Mouse (Mus musculus) forebrain, embryonic 15.5 days (tissue): ENCODE data around the gene 4931406P16Rik. TPM values are rescaled to one million over a fixed set of nuclear protein-coding genes. Genes with fewer than 3 reads are reported as not detected.
"Not testable (repeated sequence)": the region's sequence is repeated elsewhere in the genome, so short reads cannot be mapped to it uniquely, and the experiment has no call there.

Experiments used
- ATAC-seq: fragments of 200-750 bp; cut with Nextera tagmentation; replicated peaks from 2 replicates; pipeline ENCODE4 v1.8.0; 2017; ENCODE audit warnings: mild to moderate bottlenecking, moderate TSS enrichment, moderate library complexity
- H3K27ac ChIP-seq: fragments of 300-500 bp; sonication (generic); replicated peaks from 2 replicates; pipeline ENCODE4 v1.5.1; 2015; ENCODE audit warnings: mild to moderate bottlenecking, inconsistent platforms
- H3K27me3 ChIP-seq: fragments of 300-500 bp; sonication (generic); 2 replicates; pipeline ENCODE4 v1.6.1; 2015; ENCODE audit warnings: inconsistent platforms
- H3K36me3 ChIP-seq: fragments of 300-500 bp; sonication (generic); 2 replicates; pipeline ENCODE4 v1.6.1; 2015; ENCODE audit warnings: mild to moderate bottlenecking, inconsistent platforms
- H3K4me1 ChIP-seq: fragments of 300-500 bp; sonication (generic); 2 replicates; pipeline ENCODE4 v1.6.1; 2015; ENCODE audit warnings: inconsistent platforms
- H3K4me2 ChIP-seq: fragments of 300-500 bp; sonication (generic); replicated peaks from 2 replicates; pipeline ENCODE4 v1.6.1; 2015; ENCODE audit warnings: mild to moderate bottlenecking, inconsistent platforms
- H3K4me3 ChIP-seq: fragments of 300-500 bp; sonication (generic); 2 replicates; pipeline ENCODE4 v1.5.1; 2015; ENCODE audit warnings: mild to moderate bottlenecking, inconsistent platforms
- H3K9ac ChIP-seq: fragments of 300-500 bp; sonication (generic); replicated peaks from 2 replicates; pipeline ENCODE4 v1.6.1; 2015; ENCODE audit warnings: mild to moderate bottlenecking, inconsistent platforms
- H3K9me3 ChIP-seq: fragments of 300-500 bp; sonication (generic); 2 replicates; pipeline ENCODE4 v1.6.1; 2016; ENCODE audit warnings: inconsistent platforms
- WGBS: fragments of 180-500 bp; shearing (Covaris S2); methylation state at CpG from one replicate; pipeline ENCODE4 v1.1.7; 2015; ENCODE audit warnings: mixed read lengths; 5-methylcytosine and 5-hydroxymethylcytosine counted together
- polyA plus RNA-seq: library from polyadenylated mRNA; unstranded; fragments of >200 nt; fragmentation: Nextera tagmentation; extraction: Ambion mirVana; gene quantifications from 2 replicates; pipeline ENCODE4 v1.2.1, GENCODE M21; 2015

The 4931406P16Rik gene
- polyA plus RNA-seq, 1 experiment from 2014 or later = 25.4 TPM

GRCm38 (mm10) chr7:34336545-34336944 is 23.2 kb upstream of the 4931406P16Rik start:
- H3K27me3 ChIP-seq, H3K9me3 ChIP-seq, H3K4me1 ChIP-seq, H3K4me2 ChIP-seq, ATAC-seq, H3K27ac ChIP-seq, H3K4me3 ChIP-seq, H3K36me3 ChIP-seq, H3K9ac ChIP-seq: not testable (repeated sequence)
- WGBS = 93% methylated on average over 1 of the region's 1 CpGs

DNA sequence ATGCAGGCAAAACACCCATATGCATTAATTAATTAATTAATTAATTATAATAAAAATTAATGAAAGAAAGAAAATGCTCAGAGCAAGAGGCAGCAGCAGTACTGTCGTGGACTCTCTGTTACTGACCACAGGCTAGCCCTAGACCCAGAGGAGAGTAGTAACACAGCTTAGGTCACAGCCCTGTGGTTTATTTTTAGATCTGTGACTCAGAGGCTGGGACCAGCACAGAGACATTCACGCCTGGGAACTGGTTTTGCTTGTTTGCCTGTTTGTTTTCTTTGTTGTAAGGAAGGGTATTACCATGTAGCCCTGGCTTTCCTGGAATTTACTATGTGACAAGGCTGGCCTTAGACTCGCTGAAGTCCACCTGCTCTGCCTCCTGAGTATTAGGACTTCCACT is 14.1 kb upstream of the 4931406P16Rik start:
- H3K36me3 ChIP-seq = no peaks in the 10 kb centered on the region
- no peaks in the 10 kb centered on the region for H3K27me3 ChIP-seq
- 69% methylated on average over 3 of the region's 3 CpGs for WGBS
- H3K27ac ChIP-seq = no peak overlapping the region
- no peak for ATAC-seq
- H3K4me3 ChIP-seq = no peak overlapping the region
- no peaks in the 10 kb centered on the region for H3K9me3 ChIP-seq
- no peaks in the 10 kb centered on the region for H3K4me1 ChIP-seq
- no peak overlapping the region for H3K4me2 ChIP-seq
- no peak overlapping the region for H3K9ac ChIP-seq

GRCm38 (mm10) chr7:34324857-34325256 is 11.5 kb upstream of the 4931406P16Rik start:
- 93% methylated on average over 1 of the region's 1 CpGs for WGBS
- H3K4me2 ChIP-seq = no peak overlapping the region
- H3K27me3 ChIP-seq = no peaks in the 10 kb centered on the region
- no peak for ATAC-seq
- no peak overlapping the region for H3K9ac ChIP-seq
- no peak overlapping the region for H3K4me3 ChIP-seq
- H3K36me3 ChIP-seq = no peaks in the 10 kb centered on the region
- no peaks in the 10 kb centered on the region for H3K4me1 ChIP-seq
- no peaks in the 10 kb centered on the region for H3K9me3 ChIP-seq
- no peak overlapping the region for H3K27ac ChIP-seq

DNA sequence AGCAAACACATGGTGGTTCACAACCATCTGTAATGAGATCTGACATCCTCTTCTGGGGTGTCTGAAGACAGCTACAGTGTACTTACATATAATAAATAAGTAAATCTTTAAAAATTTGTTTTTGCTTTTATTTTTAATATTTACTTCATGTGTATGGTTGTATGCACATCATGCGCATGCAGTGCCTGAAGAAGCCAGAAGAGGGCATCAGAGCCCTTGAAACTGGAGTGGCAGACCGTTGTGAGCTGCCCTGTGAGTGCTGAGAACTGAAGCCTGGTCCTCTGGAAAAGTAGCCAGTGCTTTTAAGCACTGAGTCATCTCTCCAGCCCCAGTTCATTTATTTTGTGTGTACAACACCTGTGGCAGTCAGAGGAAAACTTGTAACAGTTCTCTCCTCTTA is 10.7 kb upstream of the 4931406P16Rik start:
- H3K4me1 ChIP-seq = no peaks in the 10 kb centered on the region
- 84% methylated on average over 2 of the region's 2 CpGs for WGBS
- no peak overlapping the region for H3K9ac ChIP-seq
- no peak overlapping the region for H3K27ac ChIP-seq
- H3K27me3 ChIP-seq = no peaks in the 10 kb centered on the region
- no peak overlapping the region for H3K4me2 ChIP-seq
- no peak for ATAC-seq
- no peak overlapping the region for H3K4me3 ChIP-seq
- no peaks in the 10 kb centered on the region for H3K36me3 ChIP-seq
- H3K9me3 ChIP-seq = no peaks in the 10 kb centered on the region

- Histone ChIP-seq H3K4me1 (no peaks in the 10 kb centered on the region), H3K4me2 (no peak overlapping the region), H3K4me3 (no peak overlapping the region), H3K27me3 (no peaks in the 10 kb centered on the region), H3K9ac (no peak overlapping the region), H3K27ac (no peak overlapping the region), H3K9me3 (no peaks in the 10 kb centered on the region), H3K36me3 (no peaks in the 10 kb centered on the region)
- 75% methylated on average over 8 of the region's 8 CpGs for WGBS
- ATAC-seq = no peak
Observed at GRCm38 (mm10) chr7:34323351-34323750, 10.0 kb upstream of the 4931406P16Rik start.

- WGBS = 89% methylated on average over 4 of the region's 4 CpGs
- H3K9ac ChIP-seq = no peak overlapping the region
- ATAC-seq = no peak
- no peak overlapping the region for H3K4me2 ChIP-seq
- H3K4me3 ChIP-seq = no peak overlapping the region
- no peak overlapping the region for H3K27ac ChIP-seq
- H3K36me3 ChIP-seq = no peaks in the 10 kb centered on the region
- H3K27me3 ChIP-seq = no peaks in the 10 kb centered on the region
- no peaks in the 10 kb centered on the region for H3K4me1 ChIP-seq
- no peaks in the 10 kb centered on the region for H3K9me3 ChIP-seq
Observed at GRCm38 (mm10) chr7:34321958-34322357, 8.6 kb upstream of the 4931406P16Rik start.

GRCm38 (mm10) chr7:34321119-34321518 is 7.8 kb upstream of the 4931406P16Rik start:
- 87% methylated on average over 5 of the region's 5 CpGs for WGBS

DNA sequence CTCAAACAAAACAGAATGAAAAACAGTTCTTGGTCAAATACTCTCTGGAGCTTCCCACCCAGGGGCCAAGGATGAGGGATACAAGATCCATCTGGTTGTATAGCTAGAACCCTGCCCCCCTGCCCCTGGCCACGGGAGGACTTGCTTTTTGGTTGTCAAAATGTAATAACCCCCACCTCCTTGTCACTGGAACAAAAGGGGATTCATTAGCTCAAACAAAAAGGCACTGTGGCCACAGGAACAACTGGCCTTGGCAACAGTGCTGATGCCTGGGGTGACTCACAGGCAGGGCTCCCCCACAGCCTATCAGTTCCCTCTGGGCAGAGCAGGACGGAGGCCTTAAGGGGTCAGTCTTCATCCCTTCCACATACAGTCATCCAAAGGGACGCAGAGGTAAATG is 6.6 kb upstream of the 4931406P16Rik start:
- 10% methylated on average over 3 of the region's 3 CpGs for WGBS
- Histone ChIP-seq H3K27me3 (no peaks in the 10 kb centered on the region), H3K27ac (no peak overlapping the region), H3K36me3 (no peaks in the 10 kb centered on the region), H3K4me2 (no peak overlapping the region), H3K4me1 (no peaks in the 10 kb centered on the region), H3K9ac (no peak overlapping the region), H3K9me3 (no peaks in the 10 kb centered on the region), H3K4me3 (no peak overlapping the region)
- no peak for ATAC-seq

More at GRCm38 (mm10) chr7:34321119-34321518, 7.8 kb upstream of the 4931406P16Rik start:
- H3K36me3 ChIP-seq = no peaks in the 10 kb centered on the region
- H3K4me2 ChIP-seq = no peak overlapping the region
- H3K27me3 ChIP-seq = no peaks in the 10 kb centered on the region
- no peaks in the 10 kb centered on the region for H3K9me3 ChIP-seq
- no peak overlapping the region for H3K27ac ChIP-seq
- no peaks in the 10 kb centered on the region for H3K4me1 ChIP-seq
- H3K9ac ChIP-seq = no peak overlapping the region
- H3K4me3 ChIP-seq = no peak overlapping the region
- ATAC-seq = no peak

DNA sequence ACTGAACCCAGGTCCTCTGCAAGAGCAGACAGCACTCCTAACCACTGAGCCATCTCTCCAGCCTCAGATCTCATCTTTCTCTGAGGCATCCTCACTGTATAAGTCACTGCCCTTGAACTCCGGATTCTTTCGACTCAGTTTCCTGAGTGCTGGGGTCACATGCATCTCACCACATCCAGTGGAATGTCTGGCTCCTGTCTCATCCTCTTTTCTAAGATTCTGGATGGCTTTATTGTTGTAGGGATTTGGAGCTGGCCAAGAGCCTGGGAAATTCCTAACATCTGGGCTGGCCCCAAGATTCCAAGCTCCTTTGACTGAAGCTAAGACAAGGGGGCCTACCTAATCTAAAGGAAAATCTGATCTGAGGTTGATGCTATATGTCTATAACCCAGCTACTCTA is 5.8 kb upstream of the 4931406P16Rik start:
- H3K4me2 ChIP-seq = no peak overlapping the region
- H3K4me1 ChIP-seq = no peaks in the 10 kb centered on the region
- no peak overlapping the region for H3K27ac ChIP-seq
- H3K9me3 ChIP-seq = no peaks in the 10 kb centered on the region
- no peak overlapping the region for H3K4me3 ChIP-seq
- no peaks in the 10 kb centered on the region for H3K27me3 ChIP-seq
- ATAC-seq = no peak
- WGBS = 96% methylated on average over 2 of the region's 2 CpGs
- no peaks in the 10 kb centered on the region for H3K36me3 ChIP-seq
- no peak overlapping the region for H3K9ac ChIP-seq

GRCm38 (mm10) chr7:34317901-34318476 is 4.6 kb upstream of the 4931406P16Rik start:
- H3K27me3 ChIP-seq = no peaks in the 10 kb centered on the region
- 74% methylated on average over 7 of the region's 7 CpGs for WGBS
- no peaks in the 10 kb centered on the region for H3K4me1 ChIP-seq

DNA sequence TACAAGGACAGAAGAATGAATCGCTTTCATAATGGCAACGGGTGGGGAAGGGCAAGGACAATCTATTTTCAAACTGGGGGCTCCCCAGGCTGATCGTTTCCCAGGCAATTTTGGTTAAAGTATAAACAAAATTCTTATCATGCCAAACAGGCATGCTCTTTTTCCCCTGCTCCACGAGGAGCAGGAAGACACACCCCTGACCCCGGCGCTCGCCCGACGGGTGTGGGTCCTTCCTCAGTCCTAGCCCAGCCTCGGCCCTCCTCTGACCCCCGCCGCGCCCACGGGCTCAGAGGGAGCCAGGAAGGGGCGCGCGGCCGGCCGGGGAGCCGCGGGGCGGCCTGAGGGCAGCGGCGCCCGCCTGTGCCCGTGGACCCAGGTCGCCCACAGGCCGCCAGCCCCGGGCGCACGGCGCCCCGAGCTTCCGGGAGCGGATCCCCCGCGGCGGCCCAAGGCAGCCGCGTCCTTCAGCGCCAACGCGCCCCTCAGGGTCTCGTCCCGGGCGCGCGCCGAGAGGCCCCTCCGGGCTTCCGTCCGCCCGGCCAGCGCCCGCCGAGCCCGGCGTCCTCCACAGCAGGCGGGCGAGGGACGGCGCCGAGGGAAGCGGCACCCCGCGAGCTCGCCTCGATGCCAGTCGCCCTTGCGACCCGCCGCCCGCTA is 437 bp downstream of the 4931406P16Rik start:
- H3K4me3 ChIP-seq = peak overlapping the region; percentile 81
- peaks cover 15% of the 10 kb centered on the region; the same call in 1 of the 2 replicates for H3K4me1 ChIP-seq
- H3K9me3 ChIP-seq = no peaks in the 10 kb centered on the region
- 0% methylated on average over 61 of the region's 73 CpGs for WGBS
- H3K27ac ChIP-seq = peak overlapping the region; percentile 93
- H3K9ac ChIP-seq = peak overlapping the region; percentile 85
- H3K27me3 ChIP-seq = no peaks in the 10 kb centered on the region
- ATAC-seq = peak; percentile 88
- H3K4me2 ChIP-seq = peak overlapping the region; percentile 78
- no peaks in the 10 kb centered on the region for H3K36me3 ChIP-seq

More at GRCm38 (mm10) chr7:34317901-34318476, 4.6 kb upstream of the 4931406P16Rik start:
- no peak overlapping the region for H3K4me2 ChIP-seq
- ATAC-seq = no peak
- H3K4me3 ChIP-seq = no peak overlapping the region
- H3K27ac ChIP-seq = no peak overlapping the region
- no peaks in the 10 kb centered on the region for H3K36me3 ChIP-seq
- H3K9ac ChIP-seq = no peak overlapping the region
- H3K9me3 ChIP-seq = no peaks in the 10 kb centered on the region

DNA sequence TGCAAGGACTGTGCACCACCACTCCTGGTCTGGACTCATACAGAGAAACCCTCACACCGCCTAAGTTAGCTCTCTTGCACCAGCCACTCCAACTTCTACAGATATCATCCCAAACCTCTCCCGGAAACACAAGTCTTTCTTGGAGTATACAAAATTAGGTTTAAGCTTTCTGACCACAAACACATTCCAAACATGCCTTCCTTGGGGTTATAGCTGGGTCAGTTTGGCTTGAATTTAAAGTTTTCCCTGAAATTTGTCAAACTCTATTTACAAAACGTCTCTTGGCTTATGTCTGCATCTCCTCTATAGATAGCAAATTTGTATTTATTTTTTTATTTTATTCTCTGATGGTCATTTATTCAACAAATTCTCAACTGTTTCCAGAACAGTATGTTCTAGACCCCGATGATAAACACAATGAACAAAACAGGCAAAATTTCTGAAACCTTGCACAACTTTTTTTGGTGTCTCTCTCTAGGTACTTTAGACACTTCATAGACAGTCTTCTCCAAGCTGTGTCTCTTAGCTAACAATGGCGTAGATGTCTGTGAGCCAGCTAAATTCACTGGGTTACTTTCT is 4.1 kb downstream of the 4931406P16Rik start:
- Histone ChIP-seq H3K4me1 (peaks cover 15% of the 10 kb centered on the region; the same call in 1 of the 2 replicates), H3K9ac (no peak overlapping the region), H3K27me3 (no peaks in the 10 kb centered on the region), H3K4me2 (no peak overlapping the region), H3K27ac (no peak overlapping the region), H3K9me3 (no peaks in the 10 kb centered on the region), H3K4me3 (no peak overlapping the region), H3K36me3 (no peaks in the 10 kb centered on the region)
- ATAC-seq = no peak
- 90% methylated on average over 5 of the region's 5 CpGs for WGBS
